Mouse (Mus musculus) C2C12 (cell line): ENCODE data around the gene Gtf2a2.

ENCODE experiments used
- CEBPB ChIP-seq: IDR thresholded peaks from one replicate; pipeline ENCODE4 v1.6.1; 2011; ENCODE audit warnings: low read depth, mild to moderate bottlenecking, control low read depth, moderate library complexity
- CTCF ChIP-seq: IDR thresholded peaks from one replicate; pipeline ENCODE4 v1.5.1; 2011; ENCODE audit not compliant: control insufficient read depth, insufficient read depth, insufficient read length
- FOSL1 ChIP-seq: IDR thresholded peaks from one replicate; pipeline ENCODE4 v1.8.0; 2011; ENCODE audit warnings: mild to moderate bottlenecking, low read length; ENCODE audit not compliant: poor library complexity, insufficient read depth, severe bottlenecking
- MAX ChIP-seq: IDR thresholded peaks from one replicate; pipeline ENCODE4 v1.6.1; 2011; ENCODE audit warnings: mild to moderate bottlenecking, control low read depth
- MYOD1 ChIP-seq: IDR thresholded peaks from one replicate; pipeline ENCODE4 v1.6.1; 2011; ENCODE audit warnings: low read depth; ENCODE audit not compliant: control insufficient read depth, insufficient read length
- USF1 ChIP-seq: IDR thresholded peaks from one replicate; pipeline ENCODE4 v1.6.1; 2011; ENCODE audit warnings: low read depth, mild to moderate bottlenecking, control low read depth, moderate library complexity

DNA sequence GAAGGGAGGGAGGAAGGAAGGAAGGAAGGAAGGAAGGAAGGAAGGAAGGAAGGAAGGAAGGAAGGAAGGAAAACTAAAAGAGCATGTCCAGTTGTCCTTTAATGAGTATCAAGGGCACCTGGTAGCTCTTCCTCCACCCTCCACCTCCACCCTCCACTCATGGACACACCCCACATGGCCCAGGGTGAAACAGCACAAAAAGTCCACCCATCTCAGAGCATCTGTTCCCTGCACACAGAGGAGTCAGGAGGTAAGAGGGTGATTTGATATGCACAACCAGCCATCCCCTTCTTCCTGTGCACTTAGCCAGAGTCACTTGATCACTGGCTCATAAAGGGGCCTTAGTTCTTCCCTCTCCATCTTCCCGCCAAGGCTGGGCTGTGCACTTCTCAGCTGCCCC is 30.6 kb downstream of the Gtf2a2 start:
- no peak for TF ChIP-seq CEBPB
- no peak for TF ChIP-seq USF1
- no peak for TF ChIP-seq MAX
- TF ChIP-seq CTCF, result no peak
- no peak for TF ChIP-seq MYOD1
- TF ChIP-seq FOSL1, result no peak
